Mouse (Mus musculus): ENCODE data around the gene Kcnma1.

GRCm38 (mm10) chr14:23358776-23359175 lies 655.5 kb downstream of the Kcnma1 start:
- TF ChIP-seq CTCF (IDR thresholded peaks at IDR 0.05; ENCODE audit: insufficient read depth, low read depth, low read length) (no peak), POLR2A (IDR thresholded peaks at IDR 0.05; ENCODE audit: insufficient read depth, low read depth, low read length) (no peak)

All from olfactory bulb, adult 2 months (tissue).